8 mouse cellular contexts compared by ENCODE assay signal in the genomic region with DNA sequence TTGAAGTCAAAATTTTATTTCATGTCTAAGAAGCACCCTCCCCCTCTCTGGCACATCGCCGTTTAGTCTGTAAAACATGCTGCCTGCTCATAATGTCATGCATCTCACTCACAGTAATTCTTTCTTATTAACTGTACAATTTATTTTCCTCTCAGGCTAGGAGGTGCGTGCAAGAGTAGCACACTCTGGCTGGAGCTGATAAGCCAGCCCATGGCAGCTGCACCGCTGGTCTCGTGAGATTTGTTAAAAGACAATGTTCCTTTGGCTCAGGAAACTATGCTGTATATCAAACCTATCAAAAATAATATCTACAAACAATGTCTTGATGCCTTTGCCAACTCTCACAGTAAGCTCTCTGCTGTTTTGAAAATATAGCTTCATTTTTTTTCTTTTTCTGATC.
A peak's percentile ranks its signal among the peaks of the same experiment; 100 is the strongest.
DNase-seq lines count a peak whose midpoint lies in the region; ATAC-seq and TF ChIP-seq lines count a peak whose summit lies in the region.

No protein-coding gene starts in this region.

- no peak for TF ChIP-seq POLR2A in thymus, adult 2 months (IDR thresholded peaks at IDR 0.05; ENCODE audit: control insufficient read depth, extremely low read depth, insufficient read depth, low read length, poor library complexity)

- TF ChIP-seq CTCF in layer of hippocampus, adult 2 months (conservative IDR thresholded peaks at IDR 0.05) = no peak
- no peak for TF ChIP-seq CTCF in thymus, adult 2 months (IDR thresholded peaks at IDR 0.05; ENCODE audit: borderline replicate concordance, control insufficient read depth, extremely low read depth, insufficient read depth, low read length, poor library complexity)

- no peaks in the 10 kb centered on the region for H3K36me3 ChIP-seq in liver, embryonic 11.5 days (ENCODE audit: control insufficient read depth, insufficient read depth, low read length)
- no peaks in the 10 kb centered on the region for H3K36me3 ChIP-seq in neural tube, embryonic 13.5 days
- H3K36me3 ChIP-seq in thymus, adult 2 months (ENCODE audit: control insufficient read depth, insufficient read depth, low read length) = no peaks in the 10 kb centered on the region

- intact Hi-C loops in heart, postnatal 14 days (cut with DNase I) = no loop called here

- 47% methylated on average over 5 of the region's 5 CpGs for WGBS in liver, embryonic 11.5 days
- 49% methylated on average over 5 of the region's 5 CpGs for WGBS in neural tube, embryonic 13.5 days
- WGBS in thymus, adult 2 months = 49% methylated on average over 5 of the region's 5 CpGs

- H3K4me1 ChIP-seq in liver, embryonic 11.5 days (replicated peaks; ENCODE audit: control insufficient read depth, insufficient read depth, low read length) = no peaks in the 10 kb centered on the region
- H3K4me1 ChIP-seq in neural tube, embryonic 13.5 days (replicated peaks) = no peaks in the 10 kb centered on the region
- no peaks in the 10 kb centered on the region for H3K4me1 ChIP-seq in thymus, adult 2 months (replicated peaks; ENCODE audit: control insufficient read depth, insufficient read depth, low read length)

- no peak overlapping the region for H3K4me3 ChIP-seq in layer of hippocampus, adult 2 months
- H3K4me3 ChIP-seq in liver, embryonic 11.5 days (ENCODE audit: low read depth, low read length) = no peak overlapping the region
- no peak overlapping the region for H3K4me3 ChIP-seq in neural tube, embryonic 13.5 days
- no peak overlapping the region for H3K4me3 ChIP-seq in thymus, adult 2 months (ENCODE audit: control insufficient read depth, insufficient read depth, low read length)

- H3K9me3 ChIP-seq in liver, embryonic 11.5 days (ENCODE audit: control insufficient read depth, low read length) = no peaks in the 10 kb centered on the region
- H3K9me3 ChIP-seq in neural tube, embryonic 13.5 days = no peaks in the 10 kb centered on the region

- H3K27ac ChIP-seq in layer of hippocampus, adult 2 months = peak overlapping the region; percentile 29; the same call in 1 of the 2 replicates
- H3K27ac ChIP-seq in liver, embryonic 11.5 days (ENCODE audit: low read depth, low read length) = no peak overlapping the region
- H3K27ac ChIP-seq in neural tube, embryonic 13.5 days (replicated peaks) = 0 out of 2 replicates have a peak overlapping the region, but pooled peaks have one; percentile 18
- H3K27ac ChIP-seq in thymus, adult 2 months (ENCODE audit: control insufficient read depth, insufficient read depth, low read length) = no peak overlapping the region

- H3K4me2 ChIP-seq in liver, embryonic 11.5 days = no peak overlapping the region
- H3K4me2 ChIP-seq in neural tube, embryonic 13.5 days = no peak overlapping the region

- H3K9ac ChIP-seq in liver, embryonic 11.5 days (ENCODE audit: low read depth, low read length) = no peak overlapping the region
- H3K9ac ChIP-seq in neural tube, embryonic 13.5 days = no peak overlapping the region

- ATAC-seq in common myeloid progenitor, adult 5-6 weeks (replicated peaks; ENCODE audit: low read depth, poor library complexity, severe bottlenecking) = peak; percentile 99
- peak; percentile 97 for ATAC-seq in liver, embryonic 11.5 days (replicated peaks; ENCODE audit: low FRiP score)
- peak; percentile 84 for ATAC-seq in neural tube, embryonic 13.5 days (ENCODE audit: low read depth)

- no peaks in the 10 kb centered on the region for H3K27me3 ChIP-seq in liver, embryonic 11.5 days (replicated peaks; ENCODE audit: control insufficient read depth, insufficient read depth, low read length)
- H3K27me3 ChIP-seq in neural tube, embryonic 13.5 days = no peaks in the 10 kb centered on the region
- no peaks in the 10 kb centered on the region for H3K27me3 ChIP-seq in thymus, adult 2 months (ENCODE audit: control insufficient read depth, insufficient read depth, low read length)

- DNase-seq in layer of hippocampus, adult 2 months (ENCODE audit: low spot score in 2 of 2) = peak in 1 of 2 experiments; percentile 11
- no peak for DNase-seq in layer of hippocampus, adult 8-10 months (ENCODE audit: low spot score in 2 of 2)
- DNase-seq in liver, embryonic 11.5 days (ENCODE audit: low spot score) = no peak
- no peak for DNase-seq in thymus, adult 2 months
- DNase-seq in heart, adult 11 months = no peak
- DNase-seq in heart, postnatal 14 days = no peak

Comparison
In these comparisons a context has a peak if more than half of its experiments do, and no peak if none do; other contexts are left out.
1. H3K27ac ChIP-seq: peak in layer of hippocampus, adult 2 months (single experiment) and neural tube, embryonic 13.5 days (single experiment); none in liver, embryonic 11.5 days (single experiment) and thymus, adult 2 months (single experiment).
2. Peak in every context shown above with its lines, with median percentiles within 50 percentile points of each other: ATAC-seq.